Mouse (Mus musculus): ENCODE results near the gene Zg16. TPM values are rescaled to one million over a fixed set of nuclear protein-coding genes. Genes with fewer than 3 reads are reported as not detected.

Gene Zg16
- polyA plus RNA-seq, 1 experiment from 2014 or later, result 29.5 TPM

DNA sequence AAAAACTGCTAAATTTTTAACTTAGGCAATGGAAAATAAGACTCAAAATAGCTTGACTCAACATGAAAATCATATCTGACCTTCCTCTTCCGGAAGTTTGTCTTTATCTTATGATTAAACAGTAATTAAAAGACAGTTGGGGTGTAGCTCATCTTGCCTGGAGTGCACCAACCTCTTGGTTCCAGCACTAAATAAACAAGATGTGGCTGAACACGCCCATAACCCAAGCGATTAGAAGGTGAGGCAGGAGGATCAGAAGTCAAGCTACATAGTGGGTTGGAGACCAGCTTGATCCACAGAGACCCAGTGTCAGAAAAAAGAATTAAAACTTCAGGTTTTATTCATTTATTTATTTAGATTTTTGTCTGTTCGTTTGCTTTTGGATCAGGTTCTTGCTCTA lies 3.4 kb downstream of the Zg16 start:
- ATAC-seq (ENCODE audit: insufficient read depth, low FRiP score), result no peak
- no peak overlapping the region for H3K9ac ChIP-seq (ENCODE audit: low read length)
- WGBS, result 64% methylated on average over 4 of the region's 4 CpGs
- H3K4me3 ChIP-seq (replicated peaks; ENCODE audit: low read length), result no peak overlapping the region
- H3K4me1 ChIP-seq (ENCODE audit: control insufficient read depth, insufficient read depth, low read length), result no peaks in the 10 kb centered on the region
- H3K36me3 ChIP-seq (ENCODE audit: control insufficient read depth, insufficient read depth, low read length), result no peaks in the 10 kb centered on the region
- H3K9me3 ChIP-seq (replicated peaks; ENCODE audit: control insufficient read depth, low read length), result no peaks in the 10 kb centered on the region
- H3K27me3 ChIP-seq (ENCODE audit: control insufficient read depth, insufficient read depth, low read length), result no peaks in the 10 kb centered on the region
- H3K4me2 ChIP-seq (ENCODE audit: low read depth, low read length), result no peak overlapping the region
- H3K27ac ChIP-seq (ENCODE audit: low read length), result no peak overlapping the region

- Histone ChIP-seq H3K4me1 (ENCODE audit: control insufficient read depth, insufficient read depth, low read length) (no peaks in the 10 kb centered on the region), H3K9ac (ENCODE audit: low read length) (no peak overlapping the region), H3K4me2 (ENCODE audit: low read depth, low read length) (no peak overlapping the region), H3K27me3 (ENCODE audit: control insufficient read depth, insufficient read depth, low read length) (no peaks in the 10 kb centered on the region), H3K9me3 (replicated peaks; ENCODE audit: control insufficient read depth, low read length) (no peaks in the 10 kb centered on the region), H3K4me3 (replicated peaks; ENCODE audit: low read length) (no peak overlapping the region), H3K36me3 (ENCODE audit: control insufficient read depth, insufficient read depth, low read length) (no peaks in the 10 kb centered on the region), H3K27ac (ENCODE audit: low read length) (no peak overlapping the region)
- ATAC-seq (ENCODE audit: insufficient read depth, low FRiP score), result no peak
- WGBS, result 51% methylated on average over 2 of the region's 2 CpGs
Measured at GRCm38 (mm10) chr7:127082995-127083394, 4.1 kb downstream of the Zg16 start.

DNA sequence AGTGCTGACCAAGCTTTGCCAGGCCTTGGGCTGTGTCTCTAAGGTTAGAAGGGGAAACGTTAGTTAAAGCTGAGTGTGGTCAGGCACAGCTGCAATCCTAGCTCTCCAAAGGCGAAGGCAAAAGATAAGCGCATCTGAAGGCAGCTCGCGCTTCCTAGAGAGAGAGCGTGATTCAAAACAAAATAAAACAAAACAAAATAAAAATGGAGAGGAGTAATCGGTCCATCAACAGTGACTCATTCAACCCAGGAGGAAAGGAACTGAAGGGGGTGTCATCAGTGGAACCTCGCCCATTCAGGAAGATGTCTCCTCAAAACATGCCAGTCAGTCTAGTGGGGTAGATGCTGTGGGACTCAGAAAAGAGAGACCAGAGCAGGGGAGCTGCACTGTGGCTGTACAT lies 4.9 kb downstream of the Zg16 start:
- H3K27me3 ChIP-seq (ENCODE audit: control insufficient read depth, insufficient read depth, low read length), result no peaks in the 10 kb centered on the region
- 77% methylated on average over 8 of the region's 8 CpGs for WGBS
- no peak overlapping the region for H3K27ac ChIP-seq (ENCODE audit: low read length)
- H3K4me3 ChIP-seq (replicated peaks; ENCODE audit: low read length), result no peak overlapping the region
- H3K4me1 ChIP-seq (ENCODE audit: control insufficient read depth, insufficient read depth, low read length), result no peaks in the 10 kb centered on the region
- H3K36me3 ChIP-seq (ENCODE audit: control insufficient read depth, insufficient read depth, low read length), result no peaks in the 10 kb centered on the region
- no peak overlapping the region for H3K9ac ChIP-seq (ENCODE audit: low read length)
- H3K9me3 ChIP-seq (replicated peaks; ENCODE audit: control insufficient read depth, low read length), result no peaks in the 10 kb centered on the region
- no peak for ATAC-seq (ENCODE audit: insufficient read depth, low FRiP score)
- H3K4me2 ChIP-seq (ENCODE audit: low read depth, low read length), result no peak overlapping the region

DNA sequence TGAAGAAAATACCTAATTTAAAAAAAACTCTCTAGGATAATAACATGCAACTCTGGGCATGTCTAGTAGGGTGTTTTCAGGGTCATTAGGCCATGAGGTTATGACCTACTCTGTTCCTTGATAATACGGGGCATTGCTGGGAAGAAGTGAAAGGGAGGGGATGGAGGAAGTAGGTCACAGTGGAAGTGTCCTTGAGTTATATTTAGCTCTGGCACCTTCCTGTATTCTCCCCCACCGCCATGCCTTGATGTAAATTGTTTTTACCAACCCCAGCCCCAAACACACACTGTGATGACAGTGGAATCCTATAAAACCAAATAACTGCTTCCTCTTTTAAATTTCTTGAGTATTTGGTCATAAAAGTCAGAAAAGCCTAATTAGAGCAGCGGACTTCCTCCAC lies 7.1 kb downstream of the Zg16 start:
- Histone ChIP-seq H3K9me3 (replicated peaks; ENCODE audit: control insufficient read depth, low read length) (no peaks in the 10 kb centered on the region), H3K4me1 (ENCODE audit: control insufficient read depth, insufficient read depth, low read length) (no peaks in the 10 kb centered on the region), H3K36me3 (ENCODE audit: control insufficient read depth, insufficient read depth, low read length) (no peaks in the 10 kb centered on the region), H3K4me2 (ENCODE audit: low read depth, low read length) (no peak overlapping the region), H3K4me3 (replicated peaks; ENCODE audit: low read length) (no peak overlapping the region), H3K9ac (ENCODE audit: low read length) (no peak overlapping the region), H3K27ac (ENCODE audit: low read length) (no peak overlapping the region), H3K27me3 (ENCODE audit: control insufficient read depth, insufficient read depth, low read length) (no peaks in the 10 kb centered on the region)
- WGBS, result 51% methylated on average over 3 of the region's 3 CpGs
- ATAC-seq (ENCODE audit: insufficient read depth, low FRiP score), result no peak

DNA sequence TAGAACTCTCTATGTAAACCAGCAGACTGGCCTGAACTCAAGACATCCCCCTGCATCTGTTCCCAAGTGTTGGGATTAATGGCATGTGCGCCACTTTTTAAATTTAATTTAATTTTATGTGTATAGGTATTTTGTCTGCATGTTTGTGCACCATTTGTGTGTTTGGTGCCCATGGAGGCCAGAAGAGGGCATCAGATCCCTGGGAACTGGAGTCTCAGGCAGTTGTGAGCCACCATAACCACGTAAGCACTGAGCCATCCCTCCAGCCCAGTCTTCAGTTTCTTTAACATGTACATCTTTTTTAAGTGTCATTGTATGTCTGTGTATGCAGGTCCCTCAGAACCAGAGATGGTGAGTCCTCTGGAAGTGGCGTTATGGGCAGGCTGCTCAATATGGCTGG lies 9.4 kb downstream of the Zg16 start:
- Histone ChIP-seq H3K27ac (ENCODE audit: low read length) (no peak overlapping the region), H3K4me3 (replicated peaks; ENCODE audit: low read length) (no peak overlapping the region), H3K27me3 (ENCODE audit: control insufficient read depth, insufficient read depth, low read length) (no peaks in the 10 kb centered on the region), H3K9ac (ENCODE audit: low read length) (no peak overlapping the region), H3K36me3 (ENCODE audit: control insufficient read depth, insufficient read depth, low read length) (no peaks in the 10 kb centered on the region), H3K4me1 (ENCODE audit: control insufficient read depth, insufficient read depth, low read length) (no peaks in the 10 kb centered on the region), H3K4me2 (ENCODE audit: low read depth, low read length) (no peak overlapping the region), H3K9me3 (replicated peaks; ENCODE audit: control insufficient read depth, low read length) (no peaks in the 10 kb centered on the region)
- WGBS, result 87% methylated on average over 3 of the region's 3 CpGs
- no peak for ATAC-seq (ENCODE audit: insufficient read depth, low FRiP score)

GRCm38 (mm10) chr7:127076188-127076587 lies 10.9 kb downstream of the Zg16 start:
- no peak overlapping the region for H3K9ac ChIP-seq (ENCODE audit: low read length)
- no peaks in the 10 kb centered on the region for H3K9me3 ChIP-seq (replicated peaks; ENCODE audit: control insufficient read depth, low read length)
- WGBS, result 83% methylated on average over 5 of the region's 5 CpGs
- no peaks in the 10 kb centered on the region for H3K36me3 ChIP-seq (ENCODE audit: control insufficient read depth, insufficient read depth, low read length)
- no peak overlapping the region for H3K4me3 ChIP-seq (replicated peaks; ENCODE audit: low read length)
- ATAC-seq (ENCODE audit: insufficient read depth, low FRiP score), result no peak
- no peaks in the 10 kb centered on the region for H3K4me1 ChIP-seq (ENCODE audit: control insufficient read depth, insufficient read depth, low read length)
- no peak overlapping the region for H3K27ac ChIP-seq (ENCODE audit: low read length)
- no peaks in the 10 kb centered on the region for H3K27me3 ChIP-seq (ENCODE audit: control insufficient read depth, insufficient read depth, low read length)
- no peak overlapping the region for H3K4me2 ChIP-seq (ENCODE audit: low read depth, low read length)

GRCm38 (mm10) chr7:127073221-127073620 lies 13.9 kb downstream of the Zg16 start:
- Histone ChIP-seq H3K9me3 (replicated peaks; ENCODE audit: control insufficient read depth, low read length) (no peaks in the 10 kb centered on the region), H3K9ac (ENCODE audit: low read length) (no peak overlapping the region), H3K4me3 (replicated peaks; ENCODE audit: low read length) (no peak overlapping the region), H3K4me1 (ENCODE audit: control insufficient read depth, insufficient read depth, low read length) (no peaks in the 10 kb centered on the region), H3K27me3 (ENCODE audit: control insufficient read depth, insufficient read depth, low read length) (no peaks in the 10 kb centered on the region), H3K4me2 (ENCODE audit: low read depth, low read length) (no peak overlapping the region), H3K36me3 (ENCODE audit: control insufficient read depth, insufficient read depth, low read length) (no peaks in the 10 kb centered on the region), H3K27ac (ENCODE audit: low read length) (no peak overlapping the region)
- ATAC-seq (ENCODE audit: insufficient read depth, low FRiP score), result no peak
- WGBS, result 81% methylated on average over 4 of the region's 4 CpGs

- Histone ChIP-seq H3K27me3 (ENCODE audit: control insufficient read depth, insufficient read depth, low read length) (no peaks in the 10 kb centered on the region), H3K9me3 (replicated peaks; ENCODE audit: control insufficient read depth, low read length) (no peaks in the 10 kb centered on the region), H3K36me3 (ENCODE audit: control insufficient read depth, insufficient read depth, low read length) (no peaks in the 10 kb centered on the region), H3K4me2 (ENCODE audit: low read depth, low read length) (no peak overlapping the region), H3K9ac (ENCODE audit: low read length) (no peak overlapping the region), H3K4me1 (ENCODE audit: control insufficient read depth, insufficient read depth, low read length) (no peaks in the 10 kb centered on the region), H3K27ac (ENCODE audit: low read length) (no peak overlapping the region), H3K4me3 (replicated peaks; ENCODE audit: low read length) (no peak overlapping the region)
- WGBS, result 77% methylated on average over 4 of the region's 4 CpGs
- ATAC-seq (ENCODE audit: insufficient read depth, low FRiP score), result no peak
Measured at GRCm38 (mm10) chr7:127070871-127071413, 16.2 kb downstream of the Zg16 start.

GRCm38 (mm10) chr7:127066317-127066716 lies 20.8 kb downstream of the Zg16 start:
- WGBS, result 68% methylated on average over 4 of the region's 4 CpGs
- no peak overlapping the region for H3K4me2 ChIP-seq (ENCODE audit: low read depth, low read length)
- H3K27me3 ChIP-seq (ENCODE audit: control insufficient read depth, insufficient read depth, low read length), result no peaks in the 10 kb centered on the region
- no peaks in the 10 kb centered on the region for H3K4me1 ChIP-seq (ENCODE audit: control insufficient read depth, insufficient read depth, low read length)
- H3K36me3 ChIP-seq (ENCODE audit: control insufficient read depth, insufficient read depth, low read length), result no peaks in the 10 kb centered on the region
- H3K4me3 ChIP-seq (replicated peaks; ENCODE audit: low read length), result no peak overlapping the region
- H3K9me3 ChIP-seq (replicated peaks; ENCODE audit: control insufficient read depth, low read length), result 0 out of 2 replicates have a peak, but pooled peaks cover 3% of the 10 kb centered on the region
- no peak overlapping the region for H3K9ac ChIP-seq (ENCODE audit: low read length)
- ATAC-seq (ENCODE audit: insufficient read depth, low FRiP score), result no peak
- H3K27ac ChIP-seq (ENCODE audit: low read length), result no peak overlapping the region

DNA sequence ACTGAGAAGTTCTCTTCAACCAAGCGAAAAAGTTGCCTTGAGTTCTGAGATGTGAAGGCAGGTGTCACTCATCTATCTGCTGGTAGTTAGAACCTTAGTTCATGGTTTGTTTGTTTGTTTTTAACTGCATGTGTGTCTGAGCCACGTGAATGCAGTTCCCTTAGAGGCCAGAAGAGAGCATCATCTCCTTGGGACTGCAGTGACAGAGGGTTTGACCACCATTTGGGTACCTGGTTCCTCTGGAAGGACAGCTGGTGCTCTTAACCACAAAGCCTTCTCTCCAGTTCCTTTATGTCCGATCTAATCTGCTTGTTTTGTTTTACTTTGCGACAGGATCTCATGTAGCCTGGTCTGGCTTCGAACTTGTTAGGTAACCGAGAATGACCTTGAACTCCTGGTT lies 21.6 kb downstream of the Zg16 start:
- WGBS, result 77% methylated on average over 6 of the region's 6 CpGs
- Histone ChIP-seq H3K4me2 (ENCODE audit: low read depth, low read length) (no peak overlapping the region), H3K4me1 (ENCODE audit: control insufficient read depth, insufficient read depth, low read length) (no peaks in the 10 kb centered on the region), H3K9me3 (replicated peaks; ENCODE audit: control insufficient read depth, low read length) (0 out of 2 replicates have a peak, but pooled peaks cover 3% of the 10 kb centered on the region), H3K27me3 (ENCODE audit: control insufficient read depth, insufficient read depth, low read length) (no peaks in the 10 kb centered on the region), H3K9ac (ENCODE audit: low read length) (no peak overlapping the region), H3K36me3 (ENCODE audit: control insufficient read depth, insufficient read depth, low read length) (no peaks in the 10 kb centered on the region), H3K27ac (ENCODE audit: low read length) (no peak overlapping the region), H3K4me3 (replicated peaks; ENCODE audit: low read length) (no peak overlapping the region)
- no peak for ATAC-seq (ENCODE audit: insufficient read depth, low FRiP score)

All from stomach, embryonic 16.5 days (tissue).